Mouse (Mus musculus) cortical plate, adult 2 months (tissue): ENCODE data around the gene Rabl3.

ENCODE experiments used
- CTCF ChIP-seq: fragments of 200-500 bp; IDR thresholded peaks from 2 replicates; pipeline ENCODE4 v1.5.1; 2011; ENCODE audit warnings: mild to moderate bottlenecking, control low read depth, low read length; ENCODE audit not compliant: insufficient read depth; ENCODE audit errors: extremely low read depth
- POLR2A ChIP-seq: fragments of 200-500 bp; IDR thresholded peaks from 2 replicates; pipeline ENCODE4 v1.6.1; 2011; ENCODE audit warnings: mild to moderate bottlenecking, low read length, control low read depth; ENCODE audit not compliant: insufficient read depth; ENCODE audit errors: extremely low read depth

GRCm38 (mm10) chr16:37612013-37612412 lies 72.3 kb downstream of the Rabl3 start:
- TF ChIP-seq POLR2A (no peak), CTCF (no peak)
